Mouse (Mus musculus): Measurements from ENCODE around the gene Cdh6.

- TF ChIP-seq CTCF (IDR thresholded peaks at IDR 0.05; ENCODE audit: borderline replicate concordance, control insufficient read depth, extremely low read depth, insufficient read depth, low read length, poor library complexity) = no peak
- no peak for TF ChIP-seq POLR2A (IDR thresholded peaks at IDR 0.05; ENCODE audit: control insufficient read depth, extremely low read depth, insufficient read depth, low read length, poor library complexity)
These were observed 17.7 kb downstream of the Cdh6 start for GRCm38 (mm10) chr15:13155820-13156219.
